Mouse (Mus musculus) frontal cortex, postnatal 25 days (tissue): ENCODE results near the gene Mindy4b-ps.
A peak's percentile ranks its signal among the peaks of the same experiment; 100 is the strongest.

Experiments
- DNase-seq, 2 experiments: peaks; one replicate each; pipeline ENCODE4 v3.0.0; 2022; ENCODE audit warnings: low spot score in 2 of 2

Mindy4b-ps gene

DNA sequence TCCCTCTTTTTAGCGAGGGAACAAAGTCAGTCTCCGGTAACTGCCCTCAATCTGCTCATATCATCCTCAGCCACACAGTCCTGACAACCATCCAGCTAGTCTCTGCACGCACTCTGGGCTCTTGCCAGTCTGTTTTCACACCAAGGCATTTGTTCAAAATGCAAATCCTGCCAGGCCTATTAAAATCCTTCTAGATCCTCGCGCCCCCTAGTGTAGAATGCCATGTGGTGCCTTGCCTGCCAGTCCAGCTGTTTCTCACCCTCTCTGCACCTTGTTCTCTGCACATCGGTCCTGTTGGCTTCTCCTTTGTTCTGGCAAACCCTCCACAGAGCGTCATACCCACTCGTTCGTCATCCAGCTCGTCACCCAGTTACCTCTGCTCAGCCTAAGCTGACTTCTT is 36.2 kb downstream of the Mindy4b-ps start:
- DNase-seq: peak; percentile 47 to 68

DNA sequence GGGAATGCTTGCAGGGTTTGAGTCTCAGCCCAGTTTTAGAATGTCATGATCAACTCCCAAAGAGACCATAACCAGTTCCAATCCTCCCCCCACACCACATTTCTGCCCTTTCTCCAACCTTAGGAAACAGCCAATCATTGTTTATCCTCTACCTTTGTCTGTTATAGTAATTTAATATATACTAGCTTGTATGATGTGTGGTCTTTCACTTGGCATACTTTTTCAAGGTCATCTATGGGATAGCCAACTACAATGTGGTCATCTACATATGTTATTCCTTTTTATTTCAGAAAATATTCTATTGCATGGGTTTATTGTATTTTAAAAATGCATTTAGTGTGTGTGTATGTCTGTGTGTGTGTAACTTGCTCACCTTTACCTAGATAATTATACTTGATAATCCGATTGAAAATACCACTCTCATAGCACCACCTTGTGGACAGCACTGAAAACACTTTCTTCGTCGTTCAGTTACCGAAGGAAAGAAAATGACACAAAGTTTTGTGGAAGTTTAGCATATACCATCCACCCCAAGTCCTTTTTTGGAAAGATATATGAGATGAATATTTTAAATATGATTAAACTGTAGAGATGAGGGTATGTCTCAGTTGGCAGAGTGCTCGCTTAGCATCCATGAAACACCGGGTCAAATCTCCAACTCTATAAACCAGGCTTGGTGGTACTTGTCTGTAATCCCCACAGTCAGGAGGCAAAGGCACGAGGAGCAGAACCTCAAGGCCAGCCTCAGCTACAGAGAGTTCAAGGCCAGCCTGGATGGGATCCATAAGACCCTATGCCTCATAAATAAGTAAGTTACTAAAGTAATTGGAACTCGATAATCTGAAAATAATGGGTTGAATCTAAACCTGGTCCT is 37.7 kb downstream of the Mindy4b-ps start:
- no peak for DNase-seq

DNA sequence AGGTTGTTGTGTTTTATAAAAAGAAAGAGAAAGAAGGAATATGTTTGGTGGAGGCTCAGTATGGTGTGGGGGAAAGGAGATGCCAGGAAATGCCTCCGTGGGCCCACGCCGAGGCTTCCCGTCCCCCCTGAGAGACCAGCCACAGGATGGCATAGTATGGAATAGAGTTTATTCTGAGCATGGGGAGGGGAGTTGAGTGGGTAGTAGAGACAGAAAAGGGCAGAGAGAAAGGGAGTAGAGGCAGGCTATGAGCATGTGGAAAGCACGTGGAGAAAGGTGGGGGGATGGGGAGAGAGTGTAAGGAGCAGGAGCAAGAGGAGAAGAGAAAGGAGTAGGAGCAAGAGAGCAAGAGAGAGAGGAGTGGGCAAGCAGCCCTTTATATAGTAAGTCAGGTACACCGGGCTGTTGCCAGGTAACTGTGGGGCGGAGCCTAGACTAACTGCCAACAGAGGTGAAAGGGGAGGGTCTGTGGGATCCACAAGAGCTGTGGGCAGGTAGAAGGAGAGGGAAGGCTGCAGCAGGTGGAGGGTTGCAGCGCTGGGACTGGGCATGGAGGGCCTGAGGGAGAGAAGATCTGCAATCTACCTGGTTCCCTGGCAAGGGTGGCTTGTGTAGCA is 38.4 kb downstream of the Mindy4b-ps start:
- no peak for DNase-seq

DNA sequence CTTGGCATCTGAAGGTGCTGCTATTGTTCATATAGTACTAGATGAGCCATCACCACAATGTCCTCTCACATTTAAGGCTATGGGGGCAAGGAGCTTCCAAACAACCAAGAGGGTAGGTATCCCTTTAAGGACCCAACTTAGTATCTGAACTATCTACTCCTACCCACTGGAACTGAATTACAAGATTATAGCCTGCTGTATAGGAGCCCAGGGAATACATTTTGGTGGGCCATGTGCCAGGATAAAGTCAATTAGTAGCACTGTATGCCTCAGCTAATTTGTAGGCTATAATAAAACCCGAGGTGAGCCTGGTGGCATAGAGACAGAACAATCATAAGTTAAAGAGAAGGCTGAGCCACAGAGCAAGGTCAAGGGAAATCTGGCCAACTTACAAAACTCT is 65.7 kb downstream of the Mindy4b-ps start:
- DNase-seq: no peak

DNA sequence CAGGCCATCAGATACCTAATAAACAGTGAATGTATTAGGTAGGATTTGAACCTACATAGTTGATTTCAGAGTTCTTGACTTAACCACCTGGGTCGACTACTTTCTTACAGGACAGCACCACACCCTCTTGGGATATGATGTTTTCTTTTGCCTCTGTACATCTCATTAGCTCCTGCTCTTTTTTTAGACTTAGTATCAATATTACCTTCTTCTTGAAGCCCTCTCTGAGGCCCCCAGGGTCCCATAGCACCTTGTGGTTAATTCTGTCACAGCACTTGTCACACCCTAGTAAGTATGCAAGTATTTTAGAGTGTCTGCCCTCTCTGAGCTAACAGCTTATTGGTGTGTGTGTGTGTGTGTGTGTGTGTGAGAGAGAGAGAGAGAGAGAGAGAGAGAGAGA is 66.3 kb downstream of the Mindy4b-ps start:
- DNase-seq: no peak

DNA sequence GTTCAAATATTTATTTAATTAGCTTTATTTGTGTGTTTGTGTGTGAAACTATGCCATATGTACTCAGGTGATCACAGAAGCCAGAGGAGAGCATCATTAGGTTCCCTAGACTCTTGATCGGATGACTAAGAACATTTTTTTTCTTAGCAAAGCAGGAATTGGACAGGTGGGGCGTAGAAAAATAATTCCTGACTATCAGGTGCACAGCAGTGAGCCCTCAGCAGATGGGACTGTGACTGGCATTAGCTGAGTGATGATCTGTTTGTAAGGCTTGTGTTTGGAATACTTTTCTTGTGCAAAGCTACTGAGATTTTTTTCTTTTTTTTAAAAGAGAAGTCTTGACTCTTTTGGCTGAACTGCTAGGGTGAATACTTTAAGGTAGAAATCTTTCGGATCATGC is 67.8 kb downstream of the Mindy4b-ps start:
- no peak for DNase-seq

DNA sequence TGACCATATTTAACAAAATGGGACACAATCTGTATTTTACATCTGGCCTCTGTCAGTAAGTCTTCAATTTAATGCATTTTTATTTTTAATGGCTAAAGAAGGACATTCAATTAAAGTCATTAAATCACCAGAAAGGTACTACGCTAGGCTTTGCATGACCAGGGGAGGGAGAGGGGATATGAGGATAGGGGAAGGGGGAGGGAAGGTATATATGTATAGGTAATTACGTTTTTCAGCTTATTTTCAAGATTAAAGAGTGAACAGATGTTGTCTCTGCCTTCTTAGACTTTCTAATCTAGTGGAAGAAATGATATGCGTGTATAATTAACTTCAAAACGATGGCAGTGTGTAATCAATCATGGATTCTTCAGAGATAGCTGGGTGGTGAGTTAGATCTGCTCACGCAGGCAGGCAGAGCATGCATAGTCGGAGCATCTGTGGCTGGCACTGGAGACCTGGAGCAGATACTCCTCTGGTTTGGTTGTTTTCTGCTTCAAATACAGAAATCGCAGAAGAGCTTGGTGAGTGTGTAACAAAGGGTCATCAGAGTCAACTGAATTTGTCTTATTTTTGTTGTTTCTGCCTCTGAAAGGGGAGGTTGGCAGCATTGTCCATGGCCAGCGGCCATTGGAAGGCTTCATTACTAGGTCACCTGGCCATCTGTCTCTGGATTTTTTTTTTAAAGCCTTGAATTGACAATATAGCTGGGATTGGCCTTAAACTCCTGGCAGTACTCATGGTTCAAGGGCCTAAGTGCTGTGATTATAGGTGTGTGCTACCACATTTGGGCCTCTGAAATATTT is 70.1 kb downstream of the Mindy4b-ps start:
- no peak for DNase-seq

DNA sequence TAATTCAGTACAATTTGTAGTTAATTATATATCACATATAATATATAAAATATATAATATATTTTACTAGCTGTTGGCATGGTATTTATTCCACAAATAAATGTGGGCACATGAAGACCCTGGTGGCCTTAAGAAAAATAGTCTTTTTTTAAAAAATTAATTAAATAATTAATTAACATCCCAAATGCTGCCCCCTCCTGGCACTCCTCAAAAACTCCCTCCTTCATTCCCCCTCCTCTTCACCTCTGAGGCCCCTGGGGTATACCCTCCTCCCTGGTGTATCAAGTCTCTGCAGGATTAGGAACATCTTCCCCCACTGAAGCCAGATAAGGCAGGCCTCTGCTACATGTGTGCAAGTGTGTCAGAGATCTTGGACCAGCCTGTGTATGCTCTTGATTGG is 73.4 kb downstream of the Mindy4b-ps start:
- no peak for DNase-seq

DNA sequence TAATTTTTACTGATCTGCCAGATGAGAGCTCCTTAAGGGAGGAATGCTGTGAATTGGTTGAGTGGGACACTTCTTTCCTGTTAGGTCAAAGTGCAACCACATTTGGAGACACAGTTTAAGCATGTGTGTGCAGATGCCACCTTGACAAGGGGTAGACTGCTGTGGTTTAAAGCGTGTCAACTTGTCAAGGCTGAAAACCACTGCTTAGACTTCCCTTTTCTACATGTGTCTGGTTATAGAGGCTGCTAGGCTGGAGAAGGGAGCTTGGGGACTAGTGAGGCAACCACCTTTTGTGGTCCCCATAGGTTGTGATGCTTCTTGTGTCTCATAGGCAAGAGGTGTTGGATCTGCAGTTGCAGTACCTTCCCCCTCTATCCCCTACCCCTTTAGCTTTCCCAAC is 74.2 kb downstream of the Mindy4b-ps start:
- no peak for DNase-seq

DNA sequence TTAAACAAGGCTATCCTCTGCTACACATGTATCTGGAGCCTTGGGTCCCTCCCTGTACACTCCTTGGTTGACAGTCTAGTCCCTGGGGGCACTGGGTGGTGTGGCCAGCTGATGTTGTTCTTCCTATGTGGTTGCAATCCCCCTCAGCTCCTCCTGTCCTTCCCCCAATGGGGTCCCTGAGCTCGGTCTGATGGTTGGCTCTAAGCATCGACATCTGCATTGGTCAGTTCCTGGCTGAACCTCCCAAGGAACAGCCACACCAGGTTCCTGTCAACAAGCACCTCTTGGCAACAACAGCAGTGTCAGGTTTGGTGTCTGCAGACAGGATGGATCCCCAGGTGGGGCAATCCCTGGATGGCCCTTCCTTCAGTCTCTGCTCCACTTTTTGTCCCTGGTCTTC is 82.6 kb downstream of the Mindy4b-ps start:
- no peak for DNase-seq
